Mouse (Mus musculus): ENCODE data around the gene Cnppd1. TPM values are rescaled to one million over a fixed set of nuclear protein-coding genes. Genes with fewer than 3 reads are reported as not detected.

The Cnppd1 gene
- polyA plus RNA-seq, 1 experiment from 2014 or later: 40.5 TPM

DNA sequence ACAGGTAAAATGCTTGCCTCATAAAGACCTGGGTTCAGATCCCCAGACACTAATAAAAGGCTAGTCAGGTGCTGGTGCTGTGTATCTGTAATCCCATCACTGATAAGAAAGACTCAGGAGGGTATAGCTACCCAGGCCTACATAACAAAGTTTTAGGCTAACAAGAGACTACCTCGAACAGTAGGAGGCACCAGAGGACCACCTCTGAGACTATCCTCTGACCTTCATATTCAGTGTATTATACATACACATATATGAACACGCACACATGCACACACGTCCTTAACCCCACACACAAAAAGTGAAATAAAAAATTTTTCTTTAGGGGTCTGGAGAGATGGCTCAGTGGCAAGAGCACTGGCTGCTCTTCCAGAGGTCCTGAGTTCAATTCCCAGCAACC, 20.3 kb downstream of the Cnppd1 start:
- H3K4me2 ChIP-seq: no peak overlapping the region
- peaks cover 12% of the 10 kb centered on the region for H3K4me1 ChIP-seq
- H3K27me3 ChIP-seq: no peaks in the 10 kb centered on the region
- no peaks in the 10 kb centered on the region for H3K36me3 ChIP-seq
- no peak for ATAC-seq (ENCODE audit: insufficient number of reproducible peaks, insufficient read depth, low FRiP score, low TSS enrichment, low read depth)
- no peak overlapping the region for H3K9ac ChIP-seq
- WGBS: 77% methylated on average over 3 of the region's 3 CpGs
- H3K9me3 ChIP-seq: no peaks in the 10 kb centered on the region
- H3K4me3 ChIP-seq: no peak overlapping the region
- no peak overlapping the region for H3K27ac ChIP-seq

Other genes starting within 250 kb of the Cnppd1 start
- not detected in 2 replicates for gene Cryba2, start 249.6 kb downstream of the Cnppd1 start, polyA plus RNA-seq (2015; fragmentation: Nextera tagmentation; extraction: Ambion mirVana)
- 0.07 TPM in 1 of 2 replicates, not detected in the other for gene Cfap65, start 207.1 kb downstream of the Cnppd1 start, polyA plus RNA-seq (2015; fragmentation: Nextera tagmentation; extraction: Ambion mirVana)
- gene Ihh, start 191.0 kb downstream of the Cnppd1 start, polyA plus RNA-seq (2015; fragmentation: Nextera tagmentation; extraction: Ambion mirVana): 0.83 and 0.89 TPM in 2 replicates
- 11.2 and 12.7 TPM in 2 replicates for gene Nhej1, start 17.5 kb downstream of the Cnppd1 start, polyA plus RNA-seq (2015; fragmentation: Nextera tagmentation; extraction: Ambion mirVana)
- 0.15 and 0.47 TPM in 2 replicates for gene Slc23a3, start 8.8 kb downstream of the Cnppd1 start, polyA plus RNA-seq (2015; fragmentation: Nextera tagmentation; extraction: Ambion mirVana)
- 39.4 and 45.1 TPM in 2 replicates for gene Retreg2, start 67 bp upstream of the Cnppd1 start, polyA plus RNA-seq (2015; fragmentation: Nextera tagmentation; extraction: Ambion mirVana)
- 45.1 and 48.2 TPM in 2 replicates for gene Zfand2b, start 25.9 kb upstream of the Cnppd1 start, polyA plus RNA-seq (2015; fragmentation: Nextera tagmentation; extraction: Ambion mirVana)
- gene Abcb6, start 37.7 kb upstream of the Cnppd1 start, polyA plus RNA-seq (2015; fragmentation: Nextera tagmentation; extraction: Ambion mirVana): 27.0 and 35.2 TPM in 2 replicates
- gene Ankzf1, start 49.4 kb upstream of the Cnppd1 start, polyA plus RNA-seq (2015; fragmentation: Nextera tagmentation; extraction: Ambion mirVana): 27.1 and 30.5 TPM in 2 replicates
- 28.4 and 30.8 TPM in 2 replicates for gene Atg9a, start 49.5 kb upstream of the Cnppd1 start, polyA plus RNA-seq (2015; fragmentation: Nextera tagmentation; extraction: Ambion mirVana)
- gene Glb1l, start 68.1 kb upstream of the Cnppd1 start, polyA plus RNA-seq (2015; fragmentation: Nextera tagmentation; extraction: Ambion mirVana): 21.9 and 23.3 TPM in 2 replicates
- 133 and 141 TPM in 2 replicates for gene Stk16, start 68.1 kb upstream of the Cnppd1 start, polyA plus RNA-seq (2015; fragmentation: Nextera tagmentation; extraction: Ambion mirVana)
- 17.1 and 23.2 TPM in 2 replicates for gene Tuba4a, start 77.2 kb upstream of the Cnppd1 start, polyA plus RNA-seq (2015; fragmentation: Nextera tagmentation; extraction: Ambion mirVana)
- gene A630095N17Rik, start 89.4 kb upstream of the Cnppd1 start, polyA plus RNA-seq (2015; fragmentation: Nextera tagmentation; extraction: Ambion mirVana): not detected in 2 replicates
- gene Dnajb2, start 93.7 kb upstream of the Cnppd1 start, polyA plus RNA-seq (2015; fragmentation: Nextera tagmentation; extraction: Ambion mirVana): 36.6 and 47.8 TPM in 2 replicates
- 0.37 and 0.54 TPM in 2 replicates for gene Ptprn, start 121.8 kb upstream of the Cnppd1 start, polyA plus RNA-seq (2015; fragmentation: Nextera tagmentation; extraction: Ambion mirVana)
- gene Resp18, start 135.7 kb upstream of the Cnppd1 start, polyA plus RNA-seq (2015; fragmentation: Nextera tagmentation; extraction: Ambion mirVana): 1.7 and 2.1 TPM in 2 replicates
- 110 and 112 TPM in 2 replicates for gene Dnpep, start 175.3 kb upstream of the Cnppd1 start, polyA plus RNA-seq (2015; fragmentation: Nextera tagmentation; extraction: Ambion mirVana)
- 9.9 and 13.8 TPM in 2 replicates for gene Des, start 217.6 kb upstream of the Cnppd1 start, polyA plus RNA-seq (2015; fragmentation: Nextera tagmentation; extraction: Ambion mirVana)
- 16.1 and 17.0 TPM in 2 replicates for gene Speg, start 232.6 kb upstream of the Cnppd1 start, polyA plus RNA-seq (2015; fragmentation: Nextera tagmentation; extraction: Ambion mirVana)

Data from embryonic facial prominence, embryonic 13.5 days (tissue).